Mouse (Mus musculus): ENCODE measurements around the gene Cntnap2.

The Cntnap2 gene

GRCm38 (mm10) chr6:45887901-45888300 is 828.7 kb downstream of the Cntnap2 start:
- no peak for DNase-seq (ENCODE audit: low read depth, low spot score)

DNA sequence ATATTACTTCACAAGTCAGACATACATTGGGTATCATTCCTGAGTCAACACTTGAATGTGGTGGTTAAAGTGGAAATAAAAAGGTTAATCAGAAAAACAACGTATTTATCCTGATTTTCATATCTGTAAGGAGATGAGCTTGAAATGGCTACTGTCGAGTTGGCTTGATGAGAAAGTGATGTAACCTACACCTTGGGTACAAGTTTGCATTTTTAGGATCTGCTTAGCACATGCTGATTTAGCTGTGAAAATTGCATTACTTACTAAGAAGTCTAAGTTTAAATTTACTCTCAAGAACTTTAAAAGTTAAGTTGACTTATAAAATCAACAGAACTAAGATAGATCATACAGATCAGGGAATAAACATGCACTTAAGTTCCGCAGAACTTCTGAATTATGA is 879.1 kb downstream of the Cntnap2 start:
- no peak for DNase-seq (ENCODE audit: low read depth, low spot score)

DNA sequence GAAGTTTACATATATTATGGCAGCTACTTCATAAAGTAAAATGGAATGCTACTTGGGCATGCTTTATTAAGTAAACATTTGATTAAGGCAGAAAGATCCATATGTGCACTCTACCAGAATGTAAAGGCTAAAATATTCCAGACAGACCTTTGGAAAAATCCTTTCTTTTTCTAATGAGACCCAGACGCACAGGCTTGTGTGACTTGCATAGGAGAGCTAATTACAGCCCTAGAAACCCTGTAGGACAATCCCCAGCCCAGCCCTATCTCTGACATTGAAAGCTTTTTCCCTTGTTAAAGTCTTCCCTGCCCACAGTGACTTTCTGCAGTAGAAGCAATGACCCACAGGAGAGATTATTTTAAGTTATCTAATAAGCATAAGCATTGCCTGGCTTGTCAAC is 879.6 kb downstream of the Cntnap2 start:
- DNase-seq (ENCODE audit: low read depth, low spot score), result no peak

- no peak for DNase-seq (ENCODE audit: low read depth, low spot score)
Measured at GRCm38 (mm10) chr6:45945144-45945985, 886.2 kb downstream of the Cntnap2 start.

- no peak for DNase-seq (ENCODE audit: low read depth, low spot score)
Measured at GRCm38 (mm10) chr6:45954773-45955172, 895.6 kb downstream of the Cntnap2 start.

- no peak for DNase-seq (ENCODE audit: low read depth, low spot score)
Measured at GRCm38 (mm10) chr6:45964494-45964893, 905.3 kb downstream of the Cntnap2 start.

- no peak for DNase-seq (ENCODE audit: low read depth, low spot score)
Measured at GRCm38 (mm10) chr6:45974471-45975154, 915.5 kb downstream of the Cntnap2 start.

DNA sequence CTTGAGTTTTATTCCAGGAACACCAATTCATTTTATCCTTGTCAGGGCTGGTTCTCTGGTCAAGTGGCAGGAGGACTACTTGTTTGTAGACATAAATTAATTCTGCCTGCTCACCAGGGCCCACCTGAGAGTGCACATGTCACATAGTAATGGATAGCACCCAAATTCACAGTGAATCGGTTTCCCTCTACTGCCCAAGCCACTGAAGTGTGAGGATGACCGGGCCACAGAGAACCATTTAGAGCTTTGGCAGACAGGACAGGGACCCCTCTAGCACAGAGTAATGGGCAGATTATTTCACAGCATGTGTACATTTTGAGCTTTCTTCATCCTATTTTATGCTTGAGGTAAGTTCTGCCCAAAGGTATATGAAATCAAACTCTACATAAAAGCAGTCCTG is 920.0 kb downstream of the Cntnap2 start:
- no peak for DNase-seq (ENCODE audit: low read depth, low spot score)

DNA sequence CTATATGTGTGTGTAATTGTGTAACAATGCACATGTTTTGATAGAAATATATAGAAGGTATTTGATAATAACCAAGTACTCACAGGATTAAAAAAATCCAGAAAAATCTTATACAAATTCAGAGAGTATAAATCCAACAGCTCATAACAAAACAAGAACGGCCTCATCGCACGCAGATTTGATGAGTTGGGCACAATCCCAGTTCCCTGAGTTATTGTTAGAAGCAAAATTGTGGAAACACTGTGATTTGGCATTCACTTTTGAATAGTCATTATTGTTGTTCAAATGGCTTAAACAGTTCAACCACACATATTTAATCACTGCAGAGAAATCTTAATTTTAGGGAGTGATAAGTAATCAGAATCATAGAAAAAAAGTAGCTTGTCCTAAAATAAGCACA is 928.9 kb downstream of the Cntnap2 start:
- DNase-seq (ENCODE audit: low read depth, low spot score), result no peak

- no peak for DNase-seq (ENCODE audit: low read depth, low spot score)
Measured at GRCm38 (mm10) chr6:45991086-45991485, 931.9 kb downstream of the Cntnap2 start.

GRCm38 (mm10) chr6:46022515-46023143 is 963.5 kb downstream of the Cntnap2 start:
- no peak for DNase-seq (ENCODE audit: low read depth, low spot score)

- no peak for DNase-seq (ENCODE audit: low read depth, low spot score)
Measured at GRCm38 (mm10) chr6:46031821-46032594, 972.9 kb downstream of the Cntnap2 start.

GRCm38 (mm10) chr6:46033108-46033507 is 974.0 kb downstream of the Cntnap2 start:
- no peak for DNase-seq (ENCODE audit: low read depth, low spot score)

GRCm38 (mm10) chr6:46040671-46041070 is 981.5 kb downstream of the Cntnap2 start:
- DNase-seq (ENCODE audit: low read depth, low spot score), result no peak

DNA sequence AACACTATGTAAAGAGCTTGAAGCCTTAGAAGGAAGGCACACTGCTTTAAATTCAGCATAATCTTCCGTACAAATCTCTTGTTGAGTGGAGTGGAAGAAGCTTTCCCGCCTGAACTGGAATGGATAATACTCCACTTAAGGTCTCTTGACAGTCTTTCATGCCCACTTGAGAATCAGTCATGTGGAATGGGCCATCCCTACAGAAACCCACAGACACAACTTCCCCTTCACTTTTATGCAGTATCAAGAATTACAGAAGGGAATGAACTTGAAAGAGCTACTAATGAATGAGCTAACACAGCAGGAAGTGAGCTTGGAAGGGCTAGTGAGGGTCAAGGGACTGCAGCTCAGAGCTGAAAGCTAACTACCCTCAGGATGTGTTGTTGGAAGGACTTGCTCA is 1021.1 kb downstream of the Cntnap2 start:
- no peak for DNase-seq (ENCODE audit: low read depth, low spot score)

GRCm38 (mm10) chr6:46081432-46081831 is 1022.3 kb downstream of the Cntnap2 start:
- DNase-seq (ENCODE audit: low read depth, low spot score), result no peak

- DNase-seq (ENCODE audit: low read depth, low spot score), result no peak
Measured at GRCm38 (mm10) chr6:46143189-46143841, 1084.2 kb downstream of the Cntnap2 start.

GRCm38 (mm10) chr6:46166837-46167236 is 1107.7 kb downstream of the Cntnap2 start:
- DNase-seq (ENCODE audit: low read depth, low spot score), result no peak

DNA sequence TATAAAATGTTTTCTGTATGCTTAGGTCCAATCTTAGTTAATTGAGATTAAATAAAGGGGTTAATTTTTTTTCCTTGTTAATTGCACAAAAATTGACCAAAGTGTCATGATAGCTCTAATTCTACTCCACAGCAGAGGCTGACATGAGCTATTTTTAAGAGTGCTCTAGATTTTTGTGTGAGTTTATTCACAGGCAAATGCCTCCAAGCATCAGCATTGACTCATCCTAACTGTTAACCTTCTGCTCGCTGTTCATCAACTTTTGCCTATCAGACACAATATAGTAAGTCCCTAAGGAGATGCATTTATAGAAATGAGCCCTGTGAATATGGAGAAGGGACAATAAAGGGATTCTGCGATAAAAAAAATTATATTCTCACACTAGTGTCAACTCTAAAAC is 1138.1 kb downstream of the Cntnap2 start:
- no peak for DNase-seq (ENCODE audit: low read depth, low spot score)

GRCm38 (mm10) chr6:46201828-46202227 is 1142.7 kb downstream of the Cntnap2 start:
- no peak for DNase-seq (ENCODE audit: low read depth, low spot score)

DNA sequence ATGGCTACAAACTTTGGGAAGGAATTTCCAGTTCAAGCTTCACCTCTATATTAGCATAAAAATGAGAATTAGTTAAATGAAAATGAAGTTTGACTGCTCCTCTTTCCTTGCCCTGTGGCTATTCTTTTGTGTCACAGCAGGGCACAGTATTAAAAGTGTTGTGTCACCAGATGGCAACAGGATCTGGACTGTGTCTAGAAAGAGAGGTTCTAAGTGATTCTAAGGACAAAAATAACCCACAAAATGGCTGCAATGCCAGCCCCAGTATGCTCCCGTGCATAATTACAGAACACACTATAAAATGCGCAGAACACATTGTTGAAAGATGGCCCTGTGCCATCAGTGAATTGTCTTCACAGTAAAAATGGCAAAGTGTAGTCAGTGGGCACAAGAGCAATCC is 1146.4 kb downstream of the Cntnap2 start:
- no peak for DNase-seq (ENCODE audit: low read depth, low spot score)

All from c-Kit-negative CD71-positive TER-119-positive erythroid progenitor cells, embryonic 14.5 days (primary cell).